Mouse (Mus musculus) neural tube, embryonic 13.5 days (tissue): ENCODE results near the gene Kif23. TPM values are rescaled to one million over a fixed set of nuclear protein-coding genes. Genes with fewer than 3 reads are reported as not detected.

ENCODE experiments used
- ATAC-seq: fragments of 200-750 bp; cut with Nextera tagmentation; 2 replicates; pipeline ENCODE4 v1.8.0; 2017; ENCODE audit warnings: low read depth, mild to moderate bottlenecking, moderate TSS enrichment, moderate library complexity
- H3K27ac ChIP-seq: fragments of 300-500 bp; sonication (generic); replicated peaks from 2 replicates; pipeline ENCODE4 v1.5.1; 2015; ENCODE audit warnings: moderate library complexity, mild to moderate bottlenecking, inconsistent platforms
- H3K27me3 ChIP-seq: fragments of 300-500 bp; sonication (generic); 2 replicates; pipeline ENCODE4 v1.6.1; 2015; ENCODE audit warnings: mild to moderate bottlenecking, inconsistent platforms
- H3K36me3 ChIP-seq: fragments of 300-500 bp; sonication (generic); 2 replicates; pipeline ENCODE4 v1.6.1; 2015; ENCODE audit warnings: mild to moderate bottlenecking, inconsistent platforms
- H3K4me1 ChIP-seq: fragments of 300-500 bp; sonication (generic); replicated peaks from 2 replicates; pipeline ENCODE4 v1.6.1; 2015; ENCODE audit warnings: inconsistent platforms
- H3K4me2 ChIP-seq: fragments of 300-500 bp; sonication (generic); 2 replicates; pipeline ENCODE4 v1.6.1; 2015; ENCODE audit warnings: inconsistent platforms, mild to moderate bottlenecking, moderate library complexity
- H3K4me3 ChIP-seq: fragments of 300-500 bp; sonication (generic); 2 replicates; pipeline ENCODE4 v1.5.1; 2015; ENCODE audit warnings: mild to moderate bottlenecking, inconsistent platforms
- H3K9ac ChIP-seq: fragments of 300-500 bp; sonication (generic); 2 replicates; pipeline ENCODE4 v1.6.1; 2015; ENCODE audit warnings: moderate library complexity, mild to moderate bottlenecking, inconsistent platforms
- H3K9me3 ChIP-seq: fragments of 300-500 bp; sonication (generic); 2 replicates; pipeline ENCODE4 v1.6.1; 2016; ENCODE audit warnings: inconsistent platforms
- WGBS: fragments of 180-500 bp; shearing (Covaris S2); methylation state at CpG from one replicate; pipeline ENCODE4 v1.1.7; 2015; 5-methylcytosine and 5-hydroxymethylcytosine counted together
- polyA plus RNA-seq: library from polyadenylated mRNA; unstranded; fragments of >200 nt; fragmentation: Nextera tagmentation; extraction: Ambion mirVana; gene quantifications from 2 replicates; pipeline ENCODE4 v1.2.1, GENCODE M21; 2015

Kif23 gene
- polyA plus RNA-seq, 1 experiment from 2014 or later, result 19.7 TPM

- Histone ChIP-seq H3K9ac (no peak overlapping the region), H3K4me2 (no peak overlapping the region), H3K4me1 (peaks cover 33% of the 10 kb centered on the region), H3K36me3 (peaks cover 27% of the 10 kb centered on the region), H3K9me3 (no peaks in the 10 kb centered on the region), H3K4me3 (no peak overlapping the region), H3K27ac (no peak overlapping the region), H3K27me3 (no peaks in the 10 kb centered on the region)
- 42% methylated on average over 20 of the region's 20 CpGs for WGBS
- ATAC-seq, result no peak
Observed at GRCm38 (mm10) chr9:61910526-61911256, 35.9 kb downstream of the Kif23 start.

DNA sequence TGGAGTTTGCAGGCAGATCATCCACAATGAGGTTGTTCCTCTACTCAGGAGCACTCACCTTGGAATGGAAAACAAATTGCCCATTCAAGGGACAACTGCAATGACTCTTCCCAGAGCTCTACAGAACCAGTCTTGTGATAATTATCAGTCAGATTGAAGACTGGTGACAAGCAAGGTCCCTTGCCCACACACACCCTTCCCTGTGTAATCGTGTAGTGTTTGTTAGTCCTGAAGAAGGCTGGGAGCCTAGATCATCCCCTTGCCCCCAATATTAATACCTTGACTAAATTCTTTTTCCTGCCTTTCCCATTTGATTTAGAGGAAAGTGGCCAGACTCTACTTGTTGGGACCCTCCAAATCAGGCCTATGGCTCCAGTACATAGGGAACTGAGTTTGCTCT, 36.9 kb downstream of the Kif23 start:
- no peak for ATAC-seq
- peaks cover 27% of the 10 kb centered on the region for H3K36me3 ChIP-seq
- H3K27ac ChIP-seq, result no peak overlapping the region
- WGBS, result 94% methylated on average over 1 of the region's 1 CpGs
- H3K4me3 ChIP-seq, result no peak overlapping the region
- H3K9me3 ChIP-seq, result no peaks in the 10 kb centered on the region
- H3K27me3 ChIP-seq, result no peaks in the 10 kb centered on the region
- H3K9ac ChIP-seq, result no peak overlapping the region
- no peak overlapping the region for H3K4me2 ChIP-seq
- peaks cover 26% of the 10 kb centered on the region for H3K4me1 ChIP-seq

GRCm38 (mm10) chr9:61908832-61909407, 37.7 kb downstream of the Kif23 start:
- 92% methylated on average over 11 of the region's 11 CpGs for WGBS
- Histone ChIP-seq H3K9me3 (no peaks in the 10 kb centered on the region), H3K27ac (no peak overlapping the region), H3K27me3 (no peaks in the 10 kb centered on the region), H3K9ac (no peak overlapping the region), H3K4me3 (no peak overlapping the region), H3K36me3 (peaks cover 27% of the 10 kb centered on the region), H3K4me1 (peaks cover 25% of the 10 kb centered on the region), H3K4me2 (no peak overlapping the region)
- ATAC-seq, result no peak

GRCm38 (mm10) chr9:61908341-61908740, 38.2 kb downstream of the Kif23 start:
- ATAC-seq, result no peak
- Histone ChIP-seq H3K9ac (no peak overlapping the region), H3K27me3 (no peaks in the 10 kb centered on the region), H3K27ac (no peak overlapping the region), H3K36me3 (peaks cover 27% of the 10 kb centered on the region), H3K4me1 (peaks cover 23% of the 10 kb centered on the region), H3K4me3 (no peak overlapping the region), H3K4me2 (no peak overlapping the region), H3K9me3 (no peaks in the 10 kb centered on the region)
- WGBS, result 93% methylated on average over 3 of the region's 3 CpGs

- H3K4me3 ChIP-seq, result no peak overlapping the region
- no peaks in the 10 kb centered on the region for H3K27me3 ChIP-seq
- no peak for ATAC-seq
- H3K27ac ChIP-seq, result no peak overlapping the region
- H3K4me1 ChIP-seq, result peaks cover 20% of the 10 kb centered on the region
- no peaks in the 10 kb centered on the region for H3K9me3 ChIP-seq
- WGBS, result 87% methylated on average over 4 of the region's 4 CpGs
- no peak overlapping the region for H3K4me2 ChIP-seq
- peaks cover 22% of the 10 kb centered on the region for H3K36me3 ChIP-seq
- H3K9ac ChIP-seq, result 0 out of 2 replicates have a peak overlapping the region, but pooled peaks have one; percentile 17
Observed at GRCm38 (mm10) chr9:61907621-61908295, 38.8 kb downstream of the Kif23 start.

DNA sequence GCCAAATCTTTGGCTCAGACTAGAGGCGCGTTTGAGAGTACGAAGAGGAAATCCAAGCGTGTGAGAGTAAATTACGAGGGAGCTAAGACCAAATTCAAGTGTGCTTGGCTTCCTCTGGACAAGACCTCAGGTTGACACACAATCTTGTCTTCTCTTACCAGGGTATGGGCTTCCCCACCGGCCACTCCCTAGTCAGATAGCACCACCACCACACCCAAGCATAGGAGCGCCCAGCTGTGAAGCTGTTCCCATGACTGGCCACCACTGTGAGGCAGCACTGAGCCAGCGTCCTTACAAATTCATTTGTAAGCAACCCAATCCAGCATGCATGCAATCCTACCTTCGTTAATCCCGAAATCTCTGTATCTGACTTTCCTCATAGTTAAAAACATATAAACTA, 39.7 kb downstream of the Kif23 start:
- Histone ChIP-seq H3K36me3 (peaks cover 14% of the 10 kb centered on the region), H3K27ac (no peak overlapping the region), H3K4me3 (no peak overlapping the region), H3K9ac (no peak overlapping the region), H3K27me3 (0 out of 2 replicates have a peak, but pooled peaks cover 1% of the 10 kb centered on the region), H3K4me2 (no peak overlapping the region), H3K4me1 (peaks cover 22% of the 10 kb centered on the region), H3K9me3 (no peaks in the 10 kb centered on the region)
- no peak for ATAC-seq
- 69% methylated on average over 10 of the region's 10 CpGs for WGBS

DNA sequence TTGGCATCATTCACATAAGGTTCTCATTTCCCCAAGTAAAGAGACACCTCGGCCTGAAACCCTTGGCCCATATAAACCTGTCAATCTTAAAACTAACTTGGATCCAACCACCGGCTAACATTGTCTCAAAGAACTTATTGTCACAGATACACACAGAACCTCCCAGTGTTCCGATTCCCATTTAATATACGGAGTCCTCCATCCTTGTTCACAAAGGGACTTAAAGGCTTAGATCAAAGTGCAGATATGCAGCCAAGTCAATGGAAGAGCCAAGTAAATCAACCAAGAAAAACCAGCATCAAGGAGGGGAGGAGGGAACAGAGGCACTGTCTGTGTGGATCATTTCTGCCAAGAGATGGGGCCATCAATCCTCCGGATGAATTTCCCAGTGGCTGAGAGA, 41.0 kb downstream of the Kif23 start:
- Histone ChIP-seq H3K4me1 (peaks cover 21% of the 10 kb centered on the region), H3K36me3 (0 out of 2 replicates have a peak, but pooled peaks cover under 1% of the 10 kb centered on the region), H3K27me3 (peaks cover 6% of the 10 kb centered on the region; the same call in 1 of the 2 replicates), H3K4me3 (no peak overlapping the region), H3K9ac (no peak overlapping the region), H3K4me2 (no peak overlapping the region), H3K27ac (no peak overlapping the region), H3K9me3 (no peaks in the 10 kb centered on the region)
- no peak for ATAC-seq
- 70% methylated on average over 5 of the region's 5 CpGs for WGBS

DNA sequence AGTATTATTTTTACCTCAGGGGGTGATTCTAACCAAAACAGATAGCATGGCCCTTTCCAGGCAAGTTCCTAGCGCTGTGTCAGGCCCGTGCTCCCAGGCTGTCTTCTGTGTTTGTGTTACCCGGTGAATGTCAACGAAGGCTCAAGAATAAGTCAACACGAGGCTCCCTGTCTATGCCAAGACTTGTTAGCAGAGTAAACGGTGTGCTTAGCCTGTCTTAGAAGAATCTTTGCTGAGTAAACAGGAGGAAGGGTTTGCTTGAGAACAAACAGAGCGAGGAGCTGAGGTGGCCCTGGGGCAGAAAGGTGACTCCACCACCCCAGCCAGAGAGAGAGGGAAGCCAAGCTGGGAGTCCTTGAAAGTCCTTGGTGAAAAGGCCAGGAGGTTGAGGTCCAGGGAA, 42.4 kb downstream of the Kif23 start:
- no peak overlapping the region for H3K4me3 ChIP-seq
- peaks cover 17% of the 10 kb centered on the region for H3K27me3 ChIP-seq
- H3K4me2 ChIP-seq, result no peak overlapping the region
- peaks cover 25% of the 10 kb centered on the region for H3K4me1 ChIP-seq
- no peaks in the 10 kb centered on the region for H3K36me3 ChIP-seq
- 71% methylated on average over 7 of the region's 7 CpGs for WGBS
- ATAC-seq, result no peak
- H3K27ac ChIP-seq, result no peak overlapping the region
- H3K9ac ChIP-seq, result no peak overlapping the region
- no peaks in the 10 kb centered on the region for H3K9me3 ChIP-seq

GRCm38 (mm10) chr9:61902445-61902844, 44.1 kb downstream of the Kif23 start:
- no peak for ATAC-seq
- no peak overlapping the region for H3K27ac ChIP-seq
- peaks cover 32% of the 10 kb centered on the region for H3K4me1 ChIP-seq
- no peak overlapping the region for H3K4me3 ChIP-seq
- WGBS, result 53% methylated on average over 9 of the region's 9 CpGs
- H3K36me3 ChIP-seq, result no peaks in the 10 kb centered on the region
- no peak overlapping the region; the same call in 1 of the 2 replicates for H3K9ac ChIP-seq
- H3K4me2 ChIP-seq, result no peak overlapping the region
- H3K27me3 ChIP-seq, result peaks cover 24% of the 10 kb centered on the region
- H3K9me3 ChIP-seq, result no peaks in the 10 kb centered on the region

- no peaks in the 10 kb centered on the region for H3K9me3 ChIP-seq
- no peak overlapping the region for H3K4me3 ChIP-seq
- no peak overlapping the region for H3K4me2 ChIP-seq
- H3K9ac ChIP-seq, result no peak overlapping the region
- H3K27me3 ChIP-seq, result peaks cover 30% of the 10 kb centered on the region
- H3K4me1 ChIP-seq, result peaks cover 32% of the 10 kb centered on the region
- no peak overlapping the region for H3K27ac ChIP-seq
- no peak for ATAC-seq
- 80% methylated on average over 4 of the region's 4 CpGs for WGBS
- H3K36me3 ChIP-seq, result no peaks in the 10 kb centered on the region
Observed at GRCm38 (mm10) chr9:61901574-61901973, 45.0 kb downstream of the Kif23 start.

- H3K9ac ChIP-seq, result no peak overlapping the region
- H3K27ac ChIP-seq, result no peak overlapping the region
- ATAC-seq, result peak; percentile 41; the same call in 1 of the 2 replicates
- no peak overlapping the region for H3K4me3 ChIP-seq
- peak overlapping the region; percentile 28 for H3K4me2 ChIP-seq
- peaks cover 42% of the 10 kb centered on the region for H3K27me3 ChIP-seq
- H3K4me1 ChIP-seq, result peaks cover 32% of the 10 kb centered on the region
- H3K36me3 ChIP-seq, result no peaks in the 10 kb centered on the region
- 5% methylated on average over 16 of the region's 16 CpGs for WGBS
- no peaks in the 10 kb centered on the region for H3K9me3 ChIP-seq
Observed at GRCm38 (mm10) chr9:61899804-61900203, 46.8 kb downstream of the Kif23 start.

DNA sequence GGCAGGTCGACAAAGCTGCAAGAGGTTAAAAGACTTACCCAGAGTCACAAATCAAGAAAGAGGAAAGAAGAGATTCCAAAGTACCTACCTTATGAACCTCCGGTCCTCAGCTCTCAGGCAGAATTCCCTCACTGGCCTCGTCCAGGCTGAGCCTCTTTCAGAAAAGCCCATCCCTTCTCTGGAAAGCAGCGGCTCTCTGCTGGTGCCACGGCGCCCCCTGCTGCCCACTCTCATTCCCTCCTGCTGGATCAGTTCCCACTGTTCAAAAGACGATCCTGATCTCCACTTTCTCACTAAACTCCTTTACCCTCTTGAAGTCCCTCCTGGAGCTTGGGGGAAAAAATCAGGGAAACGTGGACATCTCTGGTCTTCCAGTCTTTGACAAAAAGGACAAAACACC, 48.2 kb downstream of the Kif23 start:
- Histone ChIP-seq H3K36me3 (no peaks in the 10 kb centered on the region), H3K9me3 (no peaks in the 10 kb centered on the region), H3K4me1 (peaks cover 28% of the 10 kb centered on the region), H3K9ac (no peak overlapping the region), H3K4me3 (no peak overlapping the region), H3K27ac (no peak overlapping the region), H3K27me3 (peaks cover 42% of the 10 kb centered on the region), H3K4me2 (no peak overlapping the region)
- WGBS, result under 1% methylated on average over 7 of the region's 8 CpGs
- ATAC-seq, result peak; percentile 66; the same call in 1 of the 2 replicates
